Mouse (Mus musculus): Measurements from ENCODE around the gene Hspb3. TPM values are rescaled to one million over a fixed set of nuclear protein-coding genes. Genes with fewer than 3 reads are reported as not detected.

Gene Hspb3
- polyA plus RNA-seq (2012; fragmentation: generic; extraction: Trizol): not detected

GRCm38 (mm10) chr13:113663151-113663779, at the start of gene Hspb3:
Hspb3 (minus strand) TSS chr13:113663676.

DNA sequence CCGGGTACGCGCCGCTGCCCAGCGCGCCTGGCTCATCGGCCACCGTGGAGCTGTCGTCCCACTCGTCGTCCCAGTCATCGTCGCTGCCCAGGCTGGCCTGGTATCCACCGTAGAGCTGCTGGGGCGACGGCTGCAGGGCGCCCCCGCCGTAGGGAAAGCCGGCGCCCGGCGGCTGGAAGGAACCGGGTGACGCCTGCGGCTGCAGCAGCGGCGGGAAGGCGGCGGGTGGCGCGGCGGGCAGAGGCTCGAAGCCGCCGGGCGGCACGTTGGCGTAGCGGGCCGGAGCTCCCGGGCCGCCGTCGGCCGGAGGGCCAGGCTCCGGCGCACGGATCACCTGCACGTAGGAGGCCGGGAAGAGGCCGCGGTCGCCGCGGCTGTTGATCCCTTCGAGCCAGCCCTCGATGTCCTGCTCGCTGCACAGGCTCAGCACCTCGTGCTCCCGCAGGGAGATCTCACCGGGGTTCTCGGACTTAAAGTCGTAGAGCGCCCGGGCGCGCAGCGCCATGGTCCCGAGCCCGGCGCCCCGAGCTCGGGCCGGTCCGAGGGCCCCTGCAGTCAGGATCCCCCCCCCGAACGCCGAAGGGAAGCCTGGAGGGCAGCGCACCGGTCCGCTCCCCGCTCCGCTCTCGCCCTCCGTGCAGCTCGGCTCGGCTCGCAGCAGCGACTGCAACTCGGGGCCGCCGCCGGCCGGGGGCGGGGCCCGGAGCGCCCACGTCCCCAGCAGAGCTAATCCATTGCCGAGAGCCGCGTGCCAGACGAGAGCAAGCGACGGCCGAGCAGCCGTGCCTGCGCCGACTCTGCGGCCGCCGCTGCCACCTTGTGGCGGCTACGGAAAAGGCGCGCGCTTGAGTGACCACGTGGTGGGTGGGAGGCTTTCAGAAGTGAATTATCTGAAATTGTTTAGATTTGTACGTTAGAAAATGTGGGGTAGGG, 45.3 kb downstream of the Hspb3 start, which contains the start of gene Snx18:
Snx18 (minus strand) TSS at position 674 of the 933 bp plus-strand sequence.

Other genes with a start within 250 kb of the Hspb3 start
- gene Snx18, start 45.1 kb downstream of the Hspb3 start, polyA plus RNA-seq (2012; fragmentation: generic; extraction: Trizol): 10 to 100 TPM in 1 of 2 experiments, 1 to 10 TPM in 1; 3.1 to 22.1 TPM
- gene Arl15, start 130.8 kb upstream of the Hspb3 start, polyA plus RNA-seq (2012; fragmentation: generic; extraction: Trizol): 1 to 10 TPM in 1 of 2 experiments, under 1 TPM in 1; 0.46 to 3.2 TPM